Mouse (Mus musculus) right cerebral cortex, adult 2 months (tissue): ENCODE results near the gene Gatm.

Experiments used
- DNase-seq, 2 experiments: peaks; one replicate each; pipeline ENCODE4 v3.0.0; 2021 to 2022; ENCODE audit warnings: low spot score in 2 of 2

Gene Gatm

GRCm38 (mm10) chr2:122610746-122611653 lies at the start of gene Gatm:
Gene Gatm (minus strand): TSS chr2:122611303.
- peak; percentile 66 to 79 for DNase-seq

GRCm38 (mm10) chr2:122659825-122660224 lies 48.7 kb upstream of the Gatm start:
- no peak for DNase-seq

GRCm38 (mm10) chr2:122657707-122658524 lies 46.8 kb upstream of the Gatm start:
- DNase-seq: no peak

- DNase-seq: no peak
Measured at GRCm38 (mm10) chr2:122656767-122657166, 45.7 kb upstream of the Gatm start.

- no peak for DNase-seq
Measured at GRCm38 (mm10) chr2:122656052-122656451, 44.9 kb upstream of the Gatm start.

- no peak for DNase-seq
Measured at GRCm38 (mm10) chr2:122652096-122653084, 41.3 kb upstream of the Gatm start.

GRCm38 (mm10) chr2:122638673-122639072 lies 27.6 kb upstream of the Gatm start:
- no peak for DNase-seq

- DNase-seq: no peak
Measured at GRCm38 (mm10) chr2:122638029-122638428, 26.9 kb upstream of the Gatm start.

- DNase-seq: peak; percentile 66 to 68
Measured at GRCm38 (mm10) chr2:122637526-122637997, 26.5 kb upstream of the Gatm start.

- DNase-seq: no peak
Measured at GRCm38 (mm10) chr2:122636686-122637085, 25.6 kb upstream of the Gatm start, which contains the start of gene AA467197. Gene AA467197 (plus strand): TSS chr2:122636986.

- peak in 1 of 2 experiments; percentile 16 for DNase-seq
Measured at GRCm38 (mm10) chr2:122631226-122631801, 20.2 kb upstream of the Gatm start.

- DNase-seq: peak; percentile 87 to 91
Measured at GRCm38 (mm10) chr2:122630465-122631225, 19.5 kb upstream of the Gatm start.

GRCm38 (mm10) chr2:122629871-122630270 lies 18.8 kb upstream of the Gatm start:
- no peak for DNase-seq

GRCm38 (mm10) chr2:122628976-122629375 lies 17.9 kb upstream of the Gatm start:
- DNase-seq: peak; percentile 91

- DNase-seq: no peak
Measured at GRCm38 (mm10) chr2:122625930-122626329, 14.8 kb upstream of the Gatm start.

GRCm38 (mm10) chr2:122621337-122622110 lies 10.4 kb upstream of the Gatm start:
- DNase-seq: peak; percentile 10 to 12

- DNase-seq: no peak
Measured at GRCm38 (mm10) chr2:122618719-122619118, 7.6 kb upstream of the Gatm start.

GRCm38 (mm10) chr2:122617792-122618191 lies 6.7 kb upstream of the Gatm start:
- no peak for DNase-seq

GRCm38 (mm10) chr2:122616237-122616636 lies 5.1 kb upstream of the Gatm start:
- peak; percentile 21 to 26 for DNase-seq
